Mouse (Mus musculus) v-Abl transformed pro-B cells (cell line): ENCODE data around the gene Pbx2.

Experiments used
- in situ Hi-C, 2 experiments: fragments of 400-800 bp; cut with MboI; formaldehyde crosslinking; loops; one replicate each; pipeline ENCODE4 v1.15.1; 2025; ENCODE audit not compliant: unreplicated experiment in 2 of 2

Pbx2 gene

DNA sequence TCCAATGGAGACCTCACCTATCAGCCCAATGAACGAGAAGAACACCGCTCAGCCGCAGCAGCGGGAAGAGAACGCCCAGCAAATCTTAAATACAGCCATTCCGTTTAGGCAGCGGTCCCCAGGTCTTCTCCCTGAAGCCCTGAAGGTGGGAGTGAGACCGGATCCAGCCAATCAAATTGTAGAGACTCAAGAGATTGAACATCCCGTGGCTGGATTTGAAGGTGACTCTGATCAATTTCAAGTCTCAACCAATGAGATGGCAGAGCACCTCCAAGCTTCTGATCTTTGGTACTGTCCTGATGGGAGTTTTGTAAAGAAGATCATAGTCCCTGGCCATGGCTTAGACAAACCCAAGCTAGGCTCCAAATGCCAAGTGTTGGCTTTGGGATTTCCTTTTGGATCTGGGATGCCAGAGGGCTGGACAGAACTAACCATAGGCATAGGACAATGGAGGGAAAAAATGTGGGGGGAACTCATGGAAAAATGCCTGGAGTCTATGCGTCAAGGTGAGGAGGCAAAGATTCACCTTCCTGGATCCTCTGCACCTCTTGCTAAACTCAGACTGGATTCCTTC, 54.3 kb downstream of the Pbx2 start:
- in situ Hi-C loops, result loop anchor here (10.0 to 25.0 kb wide), 2 partner anchors 269 to 292 kb away; partner anchors contain the start of genes Neu1 (in 1 of the 2) and Slc44a4 (in 1 of the 2)

GRCm38 (mm10) chr17:34645831-34646511, 54.9 kb downstream of the Pbx2 start:
- in situ Hi-C loops, result loop anchor here (10.0 to 25.0 kb wide), 2 partner anchors 269 to 291 kb away; partner anchors contain the start of genes Neu1 (in 1 of the 2) and Slc44a4 (in 1 of the 2)
